Mouse (Mus musculus) common myeloid progenitor, adult 5-6 weeks (primary cell): ENCODE measurements at regions not wholly inside any gene's neighbourhood (a gene's known extent, or its start where the extent isn't known, plus 50 kb on each side); places are given as distances from the start of the nearest gene placed in this dataset.

ENCODE experiments used
- ATAC-seq: replicated peaks from 2 replicates; pipeline ENCODE4 v1.8.0; 2016; ENCODE audit warnings: low read depth, mild to moderate bottlenecking, moderate TSS enrichment, inconsistent platforms; ENCODE audit not compliant: poor library complexity, severe bottlenecking

DNA sequence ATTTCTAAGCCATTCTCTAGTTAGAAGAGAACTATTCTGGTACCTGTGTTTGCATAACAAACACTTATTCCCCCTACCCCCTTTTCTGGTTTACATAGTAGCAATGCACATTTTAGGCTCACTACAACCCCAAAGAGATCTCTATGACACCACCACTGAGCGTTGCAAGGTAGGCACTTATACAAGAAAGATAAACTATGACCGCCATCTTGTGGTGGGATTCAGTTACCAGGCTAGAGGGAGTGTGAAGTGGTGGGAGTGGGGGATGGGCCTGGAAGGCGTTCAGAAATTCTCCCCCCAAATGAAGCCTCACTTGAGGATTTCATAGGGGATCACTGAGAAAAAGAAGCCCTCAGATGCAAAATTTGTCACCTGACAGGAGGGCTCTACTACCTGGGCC is 64.4 kb upstream of the Fst start:
- peak; percentile 42; the same call in 1 of the 2 replicates for ATAC-seq

DNA sequence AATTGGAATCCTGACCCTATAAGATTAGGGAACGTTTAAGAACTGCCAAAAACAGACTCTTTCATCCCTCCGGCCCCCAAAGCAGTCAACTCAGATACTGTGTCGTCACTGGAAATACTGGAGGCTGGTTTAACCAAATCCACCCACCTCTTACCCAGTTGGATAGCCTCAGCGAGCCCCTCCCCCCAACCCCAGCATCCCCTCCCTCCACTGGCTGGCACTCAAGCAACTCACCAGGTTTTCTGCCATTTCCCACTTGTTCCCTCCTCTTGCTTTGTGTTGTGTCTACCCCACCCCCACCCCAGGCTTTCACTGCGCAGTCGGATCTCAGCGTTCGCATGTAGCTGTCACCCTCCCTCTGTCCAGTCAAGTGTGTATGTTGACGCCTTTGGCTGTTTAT is 68.1 kb upstream of the Fst start:
- no peak for ATAC-seq

DNA sequence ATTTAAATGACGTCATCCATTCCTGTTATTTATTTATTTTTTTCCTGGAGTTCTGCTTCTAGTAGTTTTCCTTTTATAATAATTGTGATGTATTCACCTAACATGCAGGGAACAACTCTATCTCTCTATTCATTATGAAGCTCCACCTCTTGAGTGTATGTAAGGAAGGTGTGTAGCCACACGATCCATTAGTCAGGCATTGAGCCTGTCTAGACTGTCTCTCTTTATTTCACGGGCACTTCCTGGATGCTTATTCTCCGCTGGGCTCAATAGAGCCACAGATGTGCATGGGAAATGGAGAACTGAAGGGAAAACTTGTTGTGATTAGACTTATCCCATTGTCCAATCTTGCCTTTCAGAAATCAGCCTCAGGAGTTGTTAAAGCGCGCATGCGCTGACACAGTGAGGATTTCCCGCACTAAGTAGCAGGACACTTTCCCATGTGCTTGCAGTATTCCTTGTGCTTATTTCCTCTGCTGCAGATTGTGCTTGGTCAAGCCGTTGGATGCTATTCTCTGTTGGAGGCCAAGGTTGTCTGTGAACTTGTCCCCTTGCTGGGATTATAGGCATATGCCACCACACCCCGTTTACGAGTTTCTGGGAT is 71.5 kb upstream of the Fst start:
- no peak for ATAC-seq

DNA sequence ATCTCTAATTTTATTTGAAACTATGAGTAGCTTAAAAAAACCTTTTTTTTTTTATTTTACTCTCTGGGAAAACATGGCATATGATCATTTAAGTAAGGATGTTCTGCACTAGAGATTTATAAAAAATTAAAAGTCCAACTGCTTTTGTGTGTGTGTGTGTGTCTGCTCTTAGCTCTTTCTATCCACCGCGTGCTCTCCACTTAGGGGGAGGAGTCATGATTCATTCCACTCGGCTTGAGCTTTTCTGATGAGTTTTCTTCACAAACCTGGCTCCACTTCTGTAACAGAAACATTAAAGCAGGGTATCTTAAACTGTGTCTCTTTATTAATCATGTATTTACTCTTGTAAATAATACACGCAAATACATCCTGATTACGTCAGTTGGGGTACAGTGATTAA is 73.0 kb upstream of the Fst start:
- no peak for ATAC-seq

DNA sequence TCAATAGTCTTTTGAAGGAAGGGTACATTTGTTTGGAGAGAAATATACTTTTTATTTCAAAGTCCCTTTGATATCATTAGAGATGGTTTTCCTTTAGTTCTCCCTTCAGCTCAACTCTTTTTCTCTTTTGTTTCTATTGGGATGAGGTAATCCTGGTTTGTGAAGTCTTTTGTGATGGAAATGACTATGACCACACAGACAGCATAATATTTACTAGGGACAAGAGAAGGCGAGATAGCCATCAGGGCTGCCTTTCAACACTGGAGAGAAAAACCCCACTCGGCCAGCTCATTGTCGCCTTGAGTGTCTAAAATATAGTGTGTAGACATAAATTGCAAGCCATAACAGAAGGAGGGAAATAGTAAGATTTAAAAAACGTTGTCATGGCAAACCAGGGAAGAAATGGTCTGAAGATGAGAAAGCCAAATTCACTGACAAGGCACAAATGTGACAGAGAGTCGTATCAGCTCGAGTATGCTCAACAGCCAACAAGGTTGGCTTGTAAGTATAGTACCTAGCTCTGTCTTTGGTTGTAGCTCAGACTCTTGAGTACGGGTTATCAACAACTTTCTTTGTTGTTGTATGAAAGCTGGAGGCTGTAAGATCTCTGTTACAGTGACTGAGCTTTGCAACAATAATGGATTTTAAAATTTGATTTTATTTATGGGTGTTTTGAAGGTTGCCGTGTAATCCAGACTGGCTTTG is 73.8 kb upstream of the Fst start:
- no peak for ATAC-seq

DNA sequence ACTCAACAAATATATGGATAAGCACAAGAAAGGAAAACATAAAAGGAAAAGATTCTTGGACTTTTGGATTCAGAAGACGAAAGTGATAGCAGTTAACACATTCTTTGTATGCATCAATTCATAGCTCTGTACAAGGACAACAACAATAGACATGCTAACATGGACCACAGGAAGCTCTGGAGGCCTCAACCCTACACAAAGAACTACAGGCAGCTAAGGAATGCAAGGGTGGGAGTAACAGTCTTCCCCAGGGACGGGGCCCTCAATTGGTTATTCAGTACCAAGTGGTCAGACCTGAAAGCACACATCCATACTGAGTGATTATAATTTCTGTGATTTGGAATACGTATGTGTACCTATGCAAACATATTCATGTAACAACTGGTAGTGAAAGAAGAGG is 75.8 kb upstream of the Fst start:
- no peak for ATAC-seq

DNA sequence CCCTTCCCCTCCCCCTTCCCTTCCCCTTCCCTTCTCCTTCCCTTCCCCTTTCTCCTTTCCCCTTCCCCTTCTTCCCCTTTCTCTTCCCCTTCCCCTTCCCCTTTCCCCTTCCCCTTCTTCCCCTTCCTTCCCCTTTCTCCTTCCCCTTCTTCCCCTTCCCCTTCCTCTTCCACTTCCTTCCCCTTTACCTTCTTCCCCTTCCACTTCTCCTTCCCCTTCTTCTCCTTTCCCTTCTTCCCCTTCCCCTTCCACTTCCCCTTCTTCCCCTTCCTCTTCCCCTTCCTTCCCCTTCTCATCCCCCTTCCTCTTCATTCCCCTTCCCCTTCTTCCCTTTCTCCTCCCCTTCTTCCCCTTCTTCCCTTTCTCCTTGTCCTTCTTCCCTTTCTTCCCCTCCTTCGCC is 77.0 kb upstream of the Fst start:
- no peak for ATAC-seq

DNA sequence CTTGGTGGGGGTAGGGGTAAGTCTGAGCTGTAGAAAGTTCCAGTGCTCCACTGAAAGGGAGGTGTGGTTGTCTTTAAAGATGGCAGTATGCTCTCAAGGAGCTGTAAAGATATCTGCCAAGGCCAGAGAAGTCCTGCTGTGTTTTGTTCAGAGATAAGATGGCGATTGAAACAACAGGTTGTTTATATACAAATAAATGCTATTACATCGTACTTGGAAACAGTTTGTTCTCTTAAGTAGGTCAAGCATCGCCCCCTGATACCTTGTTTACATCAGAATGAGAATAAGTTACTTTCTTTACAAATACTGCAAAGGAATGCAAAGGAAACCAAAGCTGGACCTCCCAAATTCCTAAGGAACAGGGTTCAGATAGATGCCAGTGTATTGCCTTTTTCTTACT is 113.0 kb upstream of the Fst start:
- ATAC-seq, result no peak

DNA sequence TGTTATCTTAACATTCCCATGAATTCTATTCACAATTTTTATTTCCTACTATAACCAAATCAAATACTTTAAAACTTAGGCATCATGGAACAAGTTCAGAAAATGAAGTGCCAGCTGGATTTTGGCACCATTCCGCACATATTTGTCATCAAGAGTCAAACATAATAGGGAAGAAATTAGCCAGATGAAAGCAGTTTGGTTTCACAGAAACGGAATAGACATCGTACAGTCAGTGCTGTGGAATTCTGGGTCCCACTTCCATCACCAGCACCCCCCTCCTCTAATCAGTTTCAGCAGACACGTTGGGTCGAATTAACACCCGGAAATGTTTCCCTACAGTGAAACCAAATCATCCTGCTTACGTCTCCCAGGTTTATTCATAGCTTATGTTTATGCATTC is 125.8 kb upstream of the Fst start:
- ATAC-seq, result no peak

DNA sequence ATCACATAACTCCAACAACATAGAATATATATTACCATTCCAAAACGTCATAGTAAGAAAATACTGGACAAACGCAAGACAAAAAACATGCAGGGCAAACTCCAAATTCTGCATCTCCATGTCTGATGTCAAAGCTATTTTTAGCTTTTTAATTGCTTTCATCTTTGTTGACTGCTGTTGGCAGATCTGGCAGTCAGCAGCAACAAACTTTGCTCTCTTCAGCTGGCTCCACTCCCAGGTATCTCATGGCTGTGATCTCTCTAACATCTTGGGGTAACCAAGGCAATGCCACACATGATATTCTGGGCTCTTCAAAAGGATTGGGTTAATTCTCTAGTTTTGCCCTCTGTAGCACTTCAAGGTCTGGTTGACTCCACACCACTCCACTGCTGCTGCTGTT is 128.9 kb upstream of the Fst start:
- no peak for ATAC-seq

DNA sequence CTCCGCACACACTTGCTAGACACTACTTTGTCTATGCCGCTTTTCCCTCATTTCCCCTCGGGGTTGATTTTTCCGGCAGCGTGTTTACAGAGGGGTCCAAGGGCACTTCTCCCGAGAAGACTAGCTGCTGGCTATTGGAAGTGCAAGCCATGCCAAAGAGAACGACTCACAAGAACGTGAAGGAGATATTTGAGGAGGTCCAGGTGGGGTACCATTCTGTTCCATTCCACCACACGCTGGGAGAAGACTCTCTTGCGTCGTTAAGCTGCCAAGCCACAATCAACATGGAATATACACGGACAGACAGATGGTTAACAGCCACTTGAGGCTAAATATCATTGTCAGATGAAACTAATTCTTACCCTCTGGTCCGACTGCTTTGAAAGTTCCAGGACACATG is 144.6 kb upstream of the Fst start:
- ATAC-seq, result no peak

DNA sequence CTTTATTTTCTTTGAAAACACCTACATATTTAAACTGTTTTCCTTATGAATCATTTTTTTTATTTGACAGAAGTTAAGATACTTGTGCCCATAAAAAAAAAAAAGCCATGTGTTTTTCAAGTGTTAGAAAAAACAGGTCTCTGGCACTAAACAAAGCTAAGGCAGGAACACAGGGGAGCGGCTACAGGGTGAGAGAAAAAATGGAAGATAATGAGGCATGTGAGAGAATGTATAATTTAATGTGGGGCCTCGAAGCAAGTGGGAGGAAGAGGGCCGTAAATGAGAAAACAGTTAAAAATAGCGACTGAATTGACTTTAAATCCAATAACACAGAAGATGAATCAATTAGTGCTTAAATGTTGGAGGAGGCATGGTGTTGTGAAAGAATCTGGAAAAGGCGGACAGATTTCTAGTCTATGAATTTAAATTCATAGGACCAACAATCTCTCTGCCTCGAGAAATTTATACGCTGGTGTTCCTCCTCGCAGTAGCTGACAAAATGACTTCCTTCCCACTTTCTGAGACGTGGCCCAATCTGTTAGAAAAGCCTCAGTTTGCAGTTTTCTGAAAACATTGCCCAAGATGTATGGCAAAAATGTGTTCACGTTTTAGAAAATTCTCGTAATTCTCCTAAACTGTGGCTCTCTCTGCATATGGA is 145.4 kb upstream of the Fst start:
- no peak for ATAC-seq

DNA sequence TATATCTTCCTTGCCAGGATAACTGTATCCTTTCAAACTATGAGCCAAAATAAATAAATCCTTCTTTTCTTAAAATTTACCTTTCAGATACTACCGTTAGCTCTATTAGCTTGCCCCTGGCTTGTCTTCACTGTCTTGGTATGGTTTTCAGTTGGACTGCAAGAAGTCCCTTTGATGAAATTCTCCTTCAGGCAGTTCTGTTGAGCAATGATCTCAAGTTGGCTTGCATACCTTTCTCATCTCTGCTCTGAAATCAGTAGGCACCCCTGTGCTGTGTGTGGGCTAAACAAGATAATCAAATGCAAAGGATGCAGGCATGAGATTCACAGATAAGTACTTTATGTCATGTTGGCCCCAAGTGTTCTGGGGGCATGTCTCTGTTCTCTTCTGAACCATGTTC is 155.2 kb upstream of the Fst start:
- no peak for ATAC-seq

DNA sequence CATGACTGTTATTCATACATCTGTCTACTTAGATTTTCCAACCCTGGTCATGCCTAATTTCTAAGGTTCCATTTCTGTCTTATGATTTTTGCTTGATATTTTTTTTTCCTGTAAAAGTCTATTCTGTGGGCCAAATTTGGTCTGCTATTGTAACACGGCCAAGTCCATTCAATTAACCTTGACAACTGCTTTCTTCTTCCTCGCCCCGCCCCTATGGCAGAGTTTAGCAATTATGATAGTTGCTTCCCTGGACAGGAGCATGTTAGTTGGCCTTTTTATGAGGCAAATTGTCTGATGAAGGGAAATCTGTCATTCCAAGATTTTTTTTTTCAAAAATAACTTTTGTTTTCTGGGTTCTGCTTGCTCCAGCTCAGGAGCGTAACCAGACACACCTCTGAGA is 160.7 kb upstream of the Fst start:
- no peak for ATAC-seq

DNA sequence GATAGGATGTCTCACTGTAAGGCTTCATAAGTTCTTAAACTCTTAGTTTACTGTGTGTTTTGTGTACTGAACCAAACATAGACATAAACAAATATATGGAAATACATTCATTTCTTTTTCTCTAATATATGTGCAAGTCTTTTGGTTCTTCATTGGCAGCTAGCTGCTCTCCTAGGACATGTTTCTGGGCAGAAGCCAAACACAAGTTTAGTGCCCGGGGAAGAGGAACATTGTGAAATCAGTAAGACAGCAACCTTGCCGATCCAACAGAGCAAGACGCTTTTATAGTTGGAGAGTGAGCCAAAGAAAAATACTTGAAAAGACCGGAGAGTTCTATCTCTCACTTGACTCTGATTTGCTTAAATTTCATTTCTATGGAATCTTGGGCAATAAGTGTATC is 178.0 kb upstream of the Fst start:
- ATAC-seq, result no peak

DNA sequence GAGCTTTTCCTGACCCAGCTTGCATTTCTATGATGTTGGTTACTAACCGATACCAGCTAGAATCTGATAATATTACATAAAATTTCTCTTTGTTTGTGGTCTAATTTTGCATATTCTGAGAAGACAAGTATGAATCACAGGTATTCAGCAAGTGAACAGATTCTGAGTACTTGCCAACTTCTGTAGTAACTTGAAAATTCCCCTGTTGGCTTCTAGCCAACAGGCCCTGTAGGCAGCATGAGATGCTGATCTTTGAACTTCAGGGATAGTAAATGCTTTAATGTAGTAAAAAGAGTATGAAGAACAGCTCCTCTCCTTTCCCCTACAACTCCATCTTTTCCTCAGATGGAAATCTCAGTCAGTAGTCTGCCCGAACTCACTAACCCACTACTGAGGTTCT is 178.5 kb upstream of the Mocs2 start:
- ATAC-seq, result no peak

DNA sequence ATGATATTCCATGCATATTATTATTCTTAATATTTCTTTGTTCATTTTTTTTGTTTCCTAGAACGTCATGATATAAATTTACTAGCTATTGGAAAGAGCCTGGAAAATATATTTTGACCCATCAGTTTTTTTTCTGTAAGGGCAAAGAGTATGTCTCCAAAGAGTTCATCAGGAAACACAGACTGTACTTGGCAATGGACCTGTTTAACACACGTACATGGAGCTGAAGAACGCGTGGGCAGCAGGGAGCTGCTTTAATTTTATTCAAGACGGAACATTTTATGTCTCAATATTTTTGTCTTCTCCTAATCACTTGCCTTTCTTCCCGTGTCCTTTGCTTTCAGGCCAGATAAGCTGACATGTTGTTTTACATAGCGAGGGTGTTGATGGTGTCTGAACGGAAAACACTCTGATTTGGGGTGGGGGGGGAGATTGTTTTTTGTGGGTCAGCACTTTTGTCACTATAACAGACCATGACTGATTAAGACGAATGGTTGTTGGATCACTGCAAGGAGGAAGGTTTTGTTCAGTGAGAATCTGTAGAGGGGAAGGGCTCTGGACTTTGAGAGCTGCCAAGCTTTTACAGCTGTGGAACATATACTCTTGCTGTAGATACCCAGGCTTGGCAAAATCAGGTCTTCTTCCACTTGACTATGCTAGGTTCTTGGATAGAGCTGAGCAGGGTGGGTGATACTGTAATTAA is 176.2 kb upstream of the Mocs2 start:
- ATAC-seq, result no peak

DNA sequence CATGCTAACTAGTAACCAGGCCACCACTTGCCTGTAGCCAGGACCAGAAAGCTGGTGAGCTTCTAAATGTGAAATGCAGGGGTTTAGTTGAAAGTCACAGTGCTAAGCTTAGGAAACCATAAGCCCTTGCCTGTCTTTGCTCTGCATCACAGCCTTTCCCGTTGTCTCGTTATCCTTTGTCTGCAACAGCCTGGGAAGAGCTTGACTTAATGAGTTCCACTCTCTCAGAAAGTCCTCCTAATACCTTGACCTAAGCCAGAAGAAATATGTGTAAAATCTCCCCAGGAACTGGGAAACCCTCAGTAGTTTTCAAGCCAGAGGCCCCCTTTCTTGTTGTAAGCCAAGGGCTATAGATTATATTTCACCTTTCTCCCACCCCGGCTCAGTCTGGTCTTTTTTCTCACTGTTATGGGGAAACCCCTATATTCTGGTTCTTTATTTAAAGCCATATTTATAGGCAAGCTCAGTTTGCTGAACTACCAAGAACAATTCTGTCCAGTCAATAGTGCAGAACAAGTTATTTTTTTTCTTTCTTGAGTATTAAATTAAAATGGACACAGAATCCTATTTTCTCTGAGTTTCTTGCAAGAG is 175.0 kb upstream of the Mocs2 start:
- no peak for ATAC-seq

DNA sequence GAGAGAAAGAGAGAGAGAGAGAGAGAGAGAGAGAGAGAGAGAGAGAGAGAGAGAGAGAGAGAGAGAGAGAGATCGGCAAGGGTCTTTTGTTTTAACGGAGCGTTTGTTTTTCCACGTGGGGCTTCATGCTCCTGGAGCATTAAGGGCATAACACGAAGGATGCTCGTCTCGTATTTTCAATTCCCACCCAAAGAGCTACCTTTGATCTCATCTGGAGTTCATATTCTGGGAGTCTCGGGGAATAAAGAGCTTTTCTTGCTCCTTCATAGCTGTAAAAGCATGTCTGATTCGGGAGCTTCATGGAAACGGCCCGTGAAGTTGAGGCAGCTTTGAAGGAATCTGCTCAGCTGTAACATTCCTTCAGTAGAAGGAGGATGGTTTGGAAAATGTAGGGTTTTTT is 174.5 kb upstream of the Mocs2 start:
- ATAC-seq, result no peak

DNA sequence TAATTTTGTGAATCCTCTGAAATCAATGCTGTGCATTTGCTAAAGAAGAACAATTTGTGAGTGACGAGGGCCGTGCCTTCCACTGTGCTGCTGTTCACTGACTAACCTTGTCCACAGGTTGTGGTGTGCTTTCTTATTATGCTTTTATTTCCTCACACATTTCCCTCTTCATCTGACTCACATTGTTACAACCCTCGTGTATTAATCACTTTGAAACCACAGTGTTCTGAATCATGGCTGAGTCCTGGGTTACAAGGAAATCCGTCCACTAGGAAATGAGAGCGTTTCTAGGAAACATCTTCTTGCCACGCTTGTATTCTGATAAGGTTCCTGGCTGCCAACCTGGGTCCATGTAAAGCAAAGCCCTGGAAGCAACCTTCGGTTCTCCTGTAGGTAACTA is 163.8 kb upstream of the Mocs2 start:
- no peak for ATAC-seq
